ENCODE assay signal across 24 mouse cellular contexts in the genomic region with DNA sequence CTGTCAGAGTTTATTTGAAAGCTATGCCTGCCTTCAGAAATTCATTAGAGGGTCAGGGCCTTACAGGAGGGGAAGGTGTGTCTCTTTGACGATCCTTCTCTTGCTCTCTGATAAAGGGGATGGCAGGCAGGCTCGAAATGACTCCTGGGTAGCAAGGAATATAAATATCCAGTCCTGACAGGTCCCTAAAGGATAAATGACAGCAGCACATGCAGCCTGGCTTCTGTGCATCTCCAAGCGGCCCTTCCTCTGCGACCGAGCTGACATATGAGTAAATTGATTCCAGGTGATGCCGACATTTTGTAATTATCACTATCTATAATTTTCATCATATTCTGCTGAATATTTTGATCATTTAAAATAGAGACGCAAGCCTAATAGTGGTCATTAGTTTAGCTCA.
A peak's percentile ranks its signal among the peaks of the same experiment; 100 is the strongest.
DNase-seq lines count a peak whose midpoint lies in the region; ATAC-seq lines count a peak whose summit lies in the region.
"Had no signal": no experiment of that assay in that cellular context is flagged by ENCODE, and none has a peak within 500 bp of the region (broad histone marks: within the 10 kb centered on the region; RNA-seq: fewer than 3 reads in every experiment).

No protein-coding gene starts in this region.

- no peak overlapping the region for H3K4me3 ChIP-seq in hindbrain, embryonic 13.5 days
- H3K4me3 ChIP-seq in hindbrain, embryonic 14.5 days (replicated peaks; ENCODE audit: low read length): no peak overlapping the region
- no peak overlapping the region for H3K4me3 ChIP-seq in midbrain, embryonic 16.5 days (ENCODE audit: low read depth, low read length)
- H3K4me3 ChIP-seq: embryonic facial prominence, embryonic 10.5 days; embryonic facial prominence, embryonic 12.5 days; forebrain, embryonic 13.5 days; forebrain, embryonic 15.5 days had no signal

- intact Hi-C loops in gastrocnemius, postnatal 36 days (cut with DNase I): no loop called here

- 0 out of 2 replicates have a peak overlapping the region, but pooled peaks have one; percentile 23 for H3K27ac ChIP-seq in hindbrain, embryonic 13.5 days
- no peak overlapping the region for H3K27ac ChIP-seq in hindbrain, embryonic 14.5 days
- no peak overlapping the region for H3K27ac ChIP-seq in midbrain, embryonic 16.5 days (ENCODE audit: low read length)
- H3K27ac ChIP-seq: embryonic facial prominence, embryonic 10.5 days; embryonic facial prominence, embryonic 12.5 days; forebrain, embryonic 13.5 days; forebrain, embryonic 15.5 days had no signal

- H3K36me3 ChIP-seq in hindbrain, embryonic 13.5 days: no peaks in the 10 kb centered on the region
- no peaks in the 10 kb centered on the region for H3K36me3 ChIP-seq in hindbrain, embryonic 14.5 days (replicated peaks; ENCODE audit: control insufficient read depth, insufficient read depth)
- H3K36me3 ChIP-seq in midbrain, embryonic 16.5 days (ENCODE audit: control insufficient read depth, insufficient read depth, low read length): no peaks in the 10 kb centered on the region
- H3K36me3 ChIP-seq: embryonic facial prominence, embryonic 10.5 days; embryonic facial prominence, embryonic 12.5 days; forebrain, embryonic 15.5 days; G1E had no signal

- no peaks in the 10 kb centered on the region for H3K9me3 ChIP-seq in hindbrain, embryonic 13.5 days
- H3K9me3 ChIP-seq in hindbrain, embryonic 14.5 days (ENCODE audit: control insufficient read depth, low read length): no peaks in the 10 kb centered on the region
- H3K9me3 ChIP-seq in midbrain, embryonic 16.5 days (replicated peaks; ENCODE audit: control insufficient read depth, low read length, poor library complexity, severe bottlenecking): no peaks in the 10 kb centered on the region
- H3K9me3 ChIP-seq: embryonic facial prominence, embryonic 10.5 days; embryonic facial prominence, embryonic 12.5 days; forebrain, embryonic 13.5 days; forebrain, embryonic 15.5 days had no signal

- no peak overlapping the region; the same call in 1 of the 2 replicates for H3K9ac ChIP-seq in hindbrain, embryonic 13.5 days
- no peak overlapping the region for H3K9ac ChIP-seq in hindbrain, embryonic 14.5 days
- no peak overlapping the region for H3K9ac ChIP-seq in midbrain, embryonic 16.5 days (ENCODE audit: low read depth, low read length)
- H3K9ac ChIP-seq: embryonic facial prominence, embryonic 12.5 days; forebrain, embryonic 13.5 days; forebrain, embryonic 15.5 days had no signal

- 53% methylated on average over 7 of the region's 7 CpGs for WGBS in hindbrain, embryonic 13.5 days
- WGBS in hindbrain, embryonic 14.5 days: 45% methylated on average over 7 of the region's 7 CpGs
- 65% methylated on average over 7 of the region's 7 CpGs for WGBS in midbrain, embryonic 16.5 days

- ATAC-seq in hindbrain, embryonic 13.5 days (ENCODE audit: low FRiP score): no peak
- no peak for ATAC-seq in hindbrain, embryonic 14.5 days (ENCODE audit: low FRiP score)
- no peak for ATAC-seq in midbrain, embryonic 16.5 days
- ATAC-seq: activated CD4-positive, CD25-positive, alpha-beta regulatory T cell, adult 4 months; CD4-positive, CD25-positive, alpha-beta regulatory T cell, adult 4 months; forebrain, embryonic 13.5 days; forebrain, embryonic 15.5 days; Patski had no signal

- no peak overlapping the region for H3K4me2 ChIP-seq in hindbrain, embryonic 13.5 days
- H3K4me2 ChIP-seq in hindbrain, embryonic 14.5 days (replicated peaks): no peak overlapping the region
- H3K4me2 ChIP-seq in midbrain, embryonic 16.5 days (ENCODE audit: low read length): no peak overlapping the region
- H3K4me2 ChIP-seq: embryonic facial prominence, embryonic 12.5 days; forebrain, embryonic 13.5 days; forebrain, embryonic 15.5 days had no signal

- H3K4me1 ChIP-seq in hindbrain, embryonic 13.5 days (replicated peaks): peaks cover 5% of the 10 kb centered on the region; the same call in 1 of the 2 replicates
- peaks cover 12% of the 10 kb centered on the region; the same call in 1 of the 2 replicates for H3K4me1 ChIP-seq in hindbrain, embryonic 14.5 days (replicated peaks; ENCODE audit: control insufficient read depth, insufficient read depth, low read length)
- H3K4me1 ChIP-seq in midbrain, embryonic 16.5 days (ENCODE audit: control insufficient read depth, insufficient read depth, low read length): no peaks in the 10 kb centered on the region
- H3K4me1 ChIP-seq: embryonic facial prominence, embryonic 10.5 days; embryonic facial prominence, embryonic 12.5 days; forebrain, embryonic 13.5 days had no signal

- H3K27me3 ChIP-seq in hindbrain, embryonic 13.5 days: no peaks in the 10 kb centered on the region
- no peaks in the 10 kb centered on the region for H3K27me3 ChIP-seq in hindbrain, embryonic 14.5 days (ENCODE audit: control insufficient read depth, insufficient read depth, low read length)
- no peaks in the 10 kb centered on the region for H3K27me3 ChIP-seq in midbrain, embryonic 16.5 days (ENCODE audit: control insufficient read depth, insufficient read depth, low read depth, low read length)
- H3K27me3 ChIP-seq: CH12.LX; embryonic facial prominence, embryonic 12.5 days; forebrain, embryonic 13.5 days; forebrain, embryonic 15.5 days; Patski had no signal

- peak; percentile 49 for DNase-seq in gastrocnemius, adult 18-20 months (ENCODE audit: low spot score)
- no peak for DNase-seq in gastrocnemius, postnatal 36 days
- no peak for DNase-seq in hindbrain, embryonic 14.5 days (ENCODE audit: low spot score)
- peak; percentile 17 for DNase-seq in mesoderm, embryonic 11.5 days (ENCODE audit: low read depth, low spot score)
- DNase-seq: adrenal gland, adult 8-10 months; adrenal gland, postnatal 14 days; adrenal gland, postnatal 36 days; B cell, adult 2 months; cerebellum, adult 11-12 months; cerebellum, adult 2 months; cerebellum, adult 9-10 months; cerebellum, postnatal 10 days; cerebellum, postnatal 25 days had no signal

Comparison
In these comparisons a context has a peak if more than half of its experiments do, and no peak if none do; other contexts are left out.
1. DNase-seq: peak in gastrocnemius, adult 18-20 months (single experiment) and mesoderm, embryonic 11.5 days (single experiment); none in gastrocnemius, postnatal 36 days (0 of 2) and hindbrain, embryonic 14.5 days (single experiment).